Mouse (Mus musculus) embryonic fibroblast, embryonic 13.5 days (primary cell): ENCODE results near the gene Atxn7l1.

ENCODE experiments used
- CTCF ChIP-seq: IDR thresholded peaks from 2 replicates; pipeline ENCODE4 v1.5.1; 2011; ENCODE audit warnings: mild to moderate bottlenecking, control low read depth, low read length, moderate library complexity, borderline replicate concordance; ENCODE audit not compliant: insufficient read depth
- POLR2A ChIP-seq: IDR thresholded peaks from 2 replicates; pipeline ENCODE4 v1.6.1; 2011; ENCODE audit warnings: low read depth, mild to moderate bottlenecking, control low read depth, low read length, moderate library complexity

GRCm38 (mm10) chr12:33109531-33109930 is 38.0 kb upstream of the Atxn7l1 start:
- TF ChIP-seq CTCF (peak; percentile 27; the same call in 1 of the 2 replicates), POLR2A (no peak)
